Comparison of ENCODE assay signal across 8 mouse cellular contexts in the genomic region with DNA sequence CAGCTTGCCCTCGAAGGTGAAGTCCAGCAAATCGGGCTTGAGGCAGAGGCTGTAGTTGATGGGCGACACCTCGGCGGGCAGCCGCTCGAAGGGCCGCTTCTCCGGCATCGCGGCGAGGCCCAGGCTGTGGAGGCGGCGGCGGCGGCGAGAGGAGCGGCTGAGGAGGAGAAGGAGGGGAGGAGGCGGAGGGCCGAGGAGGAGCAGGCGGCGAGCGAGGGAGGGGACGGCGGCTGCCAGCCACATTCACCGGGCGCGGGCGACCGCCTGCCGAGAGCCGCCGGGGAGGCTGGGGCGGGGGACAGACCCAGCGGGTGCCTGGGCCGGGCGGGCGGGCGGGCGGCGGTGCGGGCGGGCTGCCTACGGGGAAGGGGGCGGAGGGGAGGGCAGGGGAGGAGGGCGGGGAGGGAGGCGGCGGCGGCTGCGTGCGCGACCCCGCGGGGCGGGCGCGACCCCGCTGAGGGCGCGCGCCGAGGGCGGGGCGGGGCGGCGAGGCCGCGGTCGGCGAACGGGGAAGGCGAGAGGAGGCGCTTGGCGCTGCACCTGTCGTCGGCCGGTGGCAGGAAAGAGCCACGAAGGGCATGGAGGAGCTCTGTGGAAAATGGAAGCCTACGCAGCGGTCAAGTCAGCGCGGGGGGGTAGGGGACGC. TPM values are rescaled to one million over a fixed set of nuclear protein-coding genes. Genes with fewer than 3 reads are reported as not detected.
DNase-seq lines count a peak whose midpoint lies in the region; ATAC-seq and TF ChIP-seq lines count a peak whose summit lies in the region.

A gene (minus strand): TSS at position 423 of the 646 bp plus-strand sequence.

- ATAC-seq in erythroblast, adult 5-6 weeks (replicated peaks; ENCODE audit: low FRiP score, poor library complexity, severe bottlenecking), result peak; percentile 87
- ATAC-seq in heart, embryonic 11.5 days (replicated peaks; ENCODE audit: insufficient number of reproducible peaks, low FRiP score, low TSS enrichment), result peak; percentile 72
- ATAC-seq in kidney, embryonic 16.5 days (ENCODE audit: low FRiP score, low TSS enrichment), result peak; percentile 76
- ATAC-seq in liver, embryonic 12.5 days, result peak; percentile 87

- peak within 1 kb of the TSS; percentile 99 for H3K9ac ChIP-seq in heart, embryonic 11.5 days (ENCODE audit: low read depth, low read length)
- peak within 1 kb of the TSS; percentile 99 for H3K9ac ChIP-seq in kidney, embryonic 16.5 days (replicated peaks; ENCODE audit: low read length)
- peak within 1 kb of the TSS; percentile 96 for H3K9ac ChIP-seq in liver, embryonic 12.5 days

- no peaks in the 10 kb centered on the region for H3K9me3 ChIP-seq in heart, embryonic 11.5 days (replicated peaks; ENCODE audit: control insufficient read depth, low read length)
- H3K9me3 ChIP-seq in kidney, embryonic 16.5 days (ENCODE audit: low read length), result no peaks in the 10 kb centered on the region
- H3K9me3 ChIP-seq in liver, embryonic 12.5 days (replicated peaks), result no peaks in the 10 kb centered on the region

- WGBS in heart, embryonic 11.5 days (ENCODE audit: insufficient replicate concordance), result under 1% methylated on average over 48 of the region's 83 CpGs
- 0% methylated on average over 35 of the region's 83 CpGs for WGBS in kidney, embryonic 16.5 days
- WGBS in liver, embryonic 12.5 days (ENCODE audit: insufficient replicate concordance), result 2% methylated on average over 38 of the region's 83 CpGs

- peak within 1 kb of the TSS; percentile 74 for H3K4me2 ChIP-seq in heart, embryonic 11.5 days
- peak within 1 kb of the TSS; percentile 78 for H3K4me2 ChIP-seq in kidney, embryonic 16.5 days (replicated peaks; ENCODE audit: low read depth, low read length)
- H3K4me2 ChIP-seq in liver, embryonic 12.5 days, result peak within 1 kb of the TSS; percentile 98

- TF ChIP-seq CTCF in brain, embryonic 14.5 days (IDR thresholded peaks at IDR 0.05; ENCODE audit: borderline replicate concordance, extremely low read depth, insufficient read depth, insufficient read length), result no peak

- H3K27ac ChIP-seq in heart, embryonic 11.5 days (ENCODE audit: low read depth, low read length), result peak within 1 kb of the TSS; percentile 98
- H3K27ac ChIP-seq in kidney, embryonic 16.5 days (ENCODE audit: low read length), result peak within 1 kb of the TSS; percentile 97
- peak within 1 kb of the TSS; percentile 88 for H3K27ac ChIP-seq in liver, embryonic 12.5 days

- peaks cover 14% of the 10 kb centered on the region for H3K4me1 ChIP-seq in heart, embryonic 11.5 days (ENCODE audit: control insufficient read depth, insufficient read depth, low read length)
- H3K4me1 ChIP-seq in kidney, embryonic 16.5 days (ENCODE audit: insufficient read depth, low read length), result peaks cover 17% of the 10 kb centered on the region
- peaks cover 42% of the 10 kb centered on the region for H3K4me1 ChIP-seq in liver, embryonic 12.5 days

- TF ChIP-seq POLR2A in brain, embryonic 14.5 days (IDR thresholded peaks at IDR 0.05; ENCODE audit: borderline replicate concordance, extremely low read depth, insufficient read depth, insufficient read length, poor library complexity, severe bottlenecking), result peak; percentile 90

- H3K27me3 ChIP-seq in heart, embryonic 11.5 days (ENCODE audit: control insufficient read depth, insufficient read depth, low read length), result no peaks in the 10 kb centered on the region
- no peaks in the 10 kb centered on the region for H3K27me3 ChIP-seq in kidney, embryonic 16.5 days (ENCODE audit: insufficient read depth, low read length)
- no peaks in the 10 kb centered on the region for H3K27me3 ChIP-seq in liver, embryonic 12.5 days (replicated peaks)
- no peaks in the 10 kb centered on the region for H3K27me3 ChIP-seq in splenic B cell, adult 2 months (ENCODE audit: control insufficient read depth, insufficient read depth, low read length, poor library complexity, severe bottlenecking)

- H3K4me3 ChIP-seq in heart, embryonic 11.5 days (ENCODE audit: low read depth, low read length), result peak within 1 kb of the TSS; percentile 100
- H3K4me3 ChIP-seq in kidney, embryonic 16.5 days (ENCODE audit: low read length), result peak within 1 kb of the TSS; percentile 100
- peak within 1 kb of the TSS; percentile 92 for H3K4me3 ChIP-seq in liver, embryonic 12.5 days

- DNase-seq in CD4-positive helper T cell, adult 2 months (ENCODE audit: low read depth, low spot score), result peak; percentile 85
- DNase-seq in brain, embryonic 14.5 days (ENCODE audit: low read depth), result peak; percentile 85
- DNase-seq in naive thymus-derived CD4-positive, alpha-beta T cell, adult 2 months (ENCODE audit: low read depth), result peak; percentile 84
- DNase-seq in splenic B cell, adult 2 months (ENCODE audit: low read depth, low spot score), result peak; percentile 80

- H3K36me3 ChIP-seq in heart, embryonic 11.5 days (ENCODE audit: control insufficient read depth, insufficient read depth, low read length), result no peaks in the 10 kb centered on the region
- no peaks in the 10 kb centered on the region for H3K36me3 ChIP-seq in kidney, embryonic 16.5 days (ENCODE audit: insufficient read depth, low read length)
- H3K36me3 ChIP-seq in liver, embryonic 12.5 days, result no peaks in the 10 kb centered on the region
- no peaks in the 10 kb centered on the region for H3K36me3 ChIP-seq in splenic B cell, adult 2 months (ENCODE audit: control insufficient read depth, insufficient read depth, low read length, poor library complexity, severe bottlenecking)

RNA-seq across cellular contexts. Expression of the gene that starts here (rescaled TPM):
- polyA plus RNA-seq in brain, embryonic 14.5 days (2012; rRNA removed), result 96.2 and 124 TPM in 2 replicates
- total RNA-seq in erythroblast, adult 5-6 weeks (2015; ENCODE audit: low replicate concordance), result 18.1 and 21.7 TPM in 2 replicates
- total RNA-seq in erythroblast, adult 5-6 weeks (2017; ENCODE audit: low replicate concordance), result 7.2 and 21.7 TPM in 2 replicates
- 78.0 and 79.8 TPM in 2 replicates for polyA plus RNA-seq in heart, embryonic 11.5 days (2014; fragmentation: Nextera tagmentation; extraction: Ambion mirVana)
- 80.9 and 94.4 TPM in 2 replicates for polyA plus RNA-seq in kidney, embryonic 16.5 days (2015; fragmentation: Nextera tagmentation; extraction: Ambion mirVana)
- 27.1 and 31.3 TPM in 2 replicates for polyA plus RNA-seq in liver, embryonic 12.5 days (2016; fragmentation: Nextera tagmentation; extraction: Ambion mirVana)

Comparison
In these comparisons a context has a peak if more than half of its experiments do, and no peak if none do; other contexts are left out.
1. Peak in every context shown above with its lines: DNase-seq, ATAC-seq, H3K4me3 ChIP-seq and H3K27ac ChIP-seq.